Mouse (Mus musculus) embryonic facial prominence, embryonic 12.5 days (tissue): ENCODE data around the gene Gm43951. TPM values are rescaled to one million over a fixed set of nuclear protein-coding genes. Genes with fewer than 3 reads are reported as not detected.

Experiments
- ATAC-seq: fragments of 200-750 bp; cut with Nextera tagmentation; 2 replicates; pipeline ENCODE4 v1.8.0; 2017; ENCODE audit not compliant: insufficient number of reproducible peaks, insufficient read depth, low FRiP score, low TSS enrichment
- H3K27ac ChIP-seq: fragments of 300-500 bp; sonication (generic); 2 replicates; pipeline ENCODE4 v1.5.1; 2016; ENCODE audit warnings: mild to moderate bottlenecking
- H3K27me3 ChIP-seq: fragments of 300-500 bp; sonication (generic); 2 replicates; pipeline ENCODE4 v1.6.1; 2016; ENCODE audit warnings: mild to moderate bottlenecking, moderate library complexity
- H3K36me3 ChIP-seq: fragments of 300-500 bp; sonication (generic); 2 replicates; pipeline ENCODE4 v1.6.1; 2016; ENCODE audit warnings: mild to moderate bottlenecking
- H3K4me1 ChIP-seq: fragments of 300-500 bp; sonication (generic); 2 replicates; pipeline ENCODE4 v1.6.1; 2016
- H3K4me2 ChIP-seq: fragments of 300-500 bp; sonication (generic); replicated peaks from 2 replicates; pipeline ENCODE4 v1.6.1; 2016; ENCODE audit warnings: mild to moderate bottlenecking, moderate library complexity
- H3K4me3 ChIP-seq: fragments of 300-500 bp; sonication (generic); 2 replicates; pipeline ENCODE4 v1.5.1; 2016; ENCODE audit warnings: mild to moderate bottlenecking
- H3K9ac ChIP-seq: fragments of 300-500 bp; sonication (generic); 2 replicates; pipeline ENCODE4 v1.6.1; 2016; ENCODE audit warnings: mild to moderate bottlenecking, moderate library complexity
- H3K9me3 ChIP-seq: fragments of 300-500 bp; sonication (generic); 2 replicates; pipeline ENCODE4 v1.6.1; 2016; ENCODE audit warnings: mild to moderate bottlenecking, moderate library complexity
- whole genome bisulfite sequencing: fragments of 180-500 bp; shearing (Covaris S2); methylation state at CpG from one replicate; pipeline ENCODE4 v1.1.7; 2016; 5-methylcytosine and 5-hydroxymethylcytosine counted together
- polyA plus RNA-seq: library from polyadenylated mRNA; unstranded; fragments of >200 nt; fragmentation: Nextera tagmentation; extraction: Ambion mirVana; gene quantifications from 2 replicates; pipeline ENCODE4 v1.2.1, GENCODE M21; 2016

The Gm43951 gene
- 0.95 and 0.99 TPM in 2 replicates for polyA plus RNA-seq

GRCm38 (mm10) chr11:72206341-72207203 lies at the start of gene Gm43951:
Gene Gm43951, minus strand, starts transcription at chr11:72206840.
- peaks cover 18% of the 10 kb centered on the region for H3K4me1 ChIP-seq
- peak; percentile 19; the same call in 1 of the 2 replicates for ATAC-seq
- H3K36me3 ChIP-seq = peaks cover 22% of the 10 kb centered on the region
- H3K27me3 ChIP-seq = no peaks in the 10 kb centered on the region
- under 1% methylated on average over 43 of the region's 43 CpGs for WGBS
- H3K9ac ChIP-seq = peak within 1 kb of the TSS; percentile 75
- peak within 1 kb of the TSS; percentile 87 for H3K4me2 ChIP-seq
- peak within 1 kb of the TSS; percentile 80 for H3K27ac ChIP-seq
- H3K9me3 ChIP-seq = no peaks in the 10 kb centered on the region
- H3K4me3 ChIP-seq = peak within 1 kb of the TSS; percentile 81

GRCm38 (mm10) chr11:72256441-72256840 lies 49.8 kb upstream of the Gm43951 start:
- Histone ChIP-seq H3K9ac (no peak overlapping the region), H3K36me3 (no peaks in the 10 kb centered on the region), H3K4me2 (no peak overlapping the region), H3K4me1 (no peaks in the 10 kb centered on the region), H3K9me3 (no peaks in the 10 kb centered on the region), H3K27ac (no peak overlapping the region), H3K27me3 (no peaks in the 10 kb centered on the region), H3K4me3 (no peak overlapping the region)
- WGBS = 80% methylated on average over 2 of the region's 2 CpGs
- no peak for ATAC-seq

- no peaks in the 10 kb centered on the region for H3K36me3 ChIP-seq
- no peaks in the 10 kb centered on the region for H3K4me1 ChIP-seq
- H3K27ac ChIP-seq = no peak overlapping the region
- no peaks in the 10 kb centered on the region for H3K9me3 ChIP-seq
- no peaks in the 10 kb centered on the region for H3K27me3 ChIP-seq
- ATAC-seq = no peak
- H3K4me2 ChIP-seq = no peak overlapping the region
- no peak overlapping the region for H3K4me3 ChIP-seq
- 87% methylated on average over 4 of the region's 4 CpGs for WGBS
- H3K9ac ChIP-seq = no peak overlapping the region
These were observed 49.0 kb upstream of the Gm43951 start for GRCm38 (mm10) chr11:72255629-72256028.

- H3K4me1 ChIP-seq = peaks cover 5% of the 10 kb centered on the region; the same call in 1 of the 2 replicates
- H3K27me3 ChIP-seq = no peaks in the 10 kb centered on the region
- whole genome bisulfite sequencing = 54% methylated on average over 8 of the region's 8 CpGs
- no peak overlapping the region for H3K4me2 ChIP-seq
- no peak overlapping the region for H3K4me3 ChIP-seq
- no peak for ATAC-seq
- no peaks in the 10 kb centered on the region for H3K9me3 ChIP-seq
- H3K27ac ChIP-seq = no peak overlapping the region
- no peak overlapping the region for H3K9ac ChIP-seq
- H3K36me3 ChIP-seq = no peaks in the 10 kb centered on the region
These were observed 38.6 kb upstream of the Gm43951 start for GRCm38 (mm10) chr11:72245196-72245753.

- Histone ChIP-seq H3K27ac (no peak overlapping the region), H3K4me3 (no peak overlapping the region), H3K36me3 (no peaks in the 10 kb centered on the region), H3K4me1 (peaks cover 2% of the 10 kb centered on the region; the same call in 1 of the 2 replicates), H3K9ac (no peak overlapping the region), H3K4me2 (no peak overlapping the region), H3K9me3 (no peaks in the 10 kb centered on the region), H3K27me3 (no peaks in the 10 kb centered on the region)
- ATAC-seq = no peak
- 79% methylated on average over 4 of the region's 4 CpGs for WGBS
These were observed 33.6 kb upstream of the Gm43951 start for GRCm38 (mm10) chr11:72240062-72240860.

GRCm38 (mm10) chr11:72234013-72234412 lies 27.4 kb upstream of the Gm43951 start:
- Histone ChIP-seq H3K27ac (no peak overlapping the region), H3K9ac (no peak overlapping the region), H3K4me1 (no peaks in the 10 kb centered on the region), H3K27me3 (no peaks in the 10 kb centered on the region), H3K4me2 (no peak overlapping the region), H3K9me3 (no peaks in the 10 kb centered on the region), H3K36me3 (no peaks in the 10 kb centered on the region), H3K4me3 (no peak overlapping the region)
- ATAC-seq = no peak
- WGBS = 72% methylated on average over 5 of the region's 5 CpGs

GRCm38 (mm10) chr11:72232991-72233390 lies 26.4 kb upstream of the Gm43951 start:
- no peak overlapping the region for H3K4me2 ChIP-seq

GRCm38 (mm10) chr11:72232068-72232467 lies 25.4 kb upstream of the Gm43951 start:
- H3K4me3 ChIP-seq = no peak overlapping the region
- H3K27ac ChIP-seq = no peak overlapping the region
- H3K9me3 ChIP-seq = no peaks in the 10 kb centered on the region
- no peak overlapping the region for H3K4me2 ChIP-seq
- no peak for ATAC-seq
- 84% methylated on average over 7 of the region's 7 CpGs for WGBS
- no peaks in the 10 kb centered on the region for H3K36me3 ChIP-seq
- H3K9ac ChIP-seq = no peak overlapping the region
- H3K27me3 ChIP-seq = no peaks in the 10 kb centered on the region
- no peaks in the 10 kb centered on the region for H3K4me1 ChIP-seq

More at GRCm38 (mm10) chr11:72232991-72233390, 26.4 kb upstream of the Gm43951 start:
- Histone ChIP-seq H3K4me1 (no peaks in the 10 kb centered on the region), H3K9ac (no peak overlapping the region), H3K27ac (no peak overlapping the region), H3K36me3 (no peaks in the 10 kb centered on the region), H3K9me3 (no peaks in the 10 kb centered on the region), H3K27me3 (no peaks in the 10 kb centered on the region), H3K4me3 (no peak overlapping the region)
- 70% methylated on average over 1 of the region's 1 CpGs for WGBS
- no peak for ATAC-seq

- 92% methylated on average over 4 of the region's 4 CpGs for WGBS
- no peak for ATAC-seq
These were observed 21.9 kb upstream of the Gm43951 start for GRCm38 (mm10) chr11:72228513-72228912.

GRCm38 (mm10) chr11:72226901-72227300 lies 20.3 kb upstream of the Gm43951 start:
- Histone ChIP-seq H3K9ac (no peak overlapping the region), H3K9me3 (no peaks in the 10 kb centered on the region), H3K27ac (no peak overlapping the region), H3K4me3 (no peak overlapping the region), H3K36me3 (no peaks in the 10 kb centered on the region; the same call in 1 of the 2 replicates), H3K27me3 (no peaks in the 10 kb centered on the region), H3K4me1 (no peaks in the 10 kb centered on the region), H3K4me2 (no peak overlapping the region)
- ATAC-seq = no peak
- WGBS = 78% methylated on average over 6 of the region's 6 CpGs

More at GRCm38 (mm10) chr11:72228513-72228912, 21.9 kb upstream of the Gm43951 start:
- H3K9ac ChIP-seq = no peak overlapping the region
- no peaks in the 10 kb centered on the region for H3K27me3 ChIP-seq
- H3K36me3 ChIP-seq = no peaks in the 10 kb centered on the region
- H3K4me2 ChIP-seq = no peak overlapping the region
- H3K9me3 ChIP-seq = no peaks in the 10 kb centered on the region
- H3K4me1 ChIP-seq = no peaks in the 10 kb centered on the region
- no peak overlapping the region for H3K4me3 ChIP-seq
- H3K27ac ChIP-seq = no peak overlapping the region

GRCm38 (mm10) chr11:72226020-72226791 lies 19.6 kb upstream of the Gm43951 start:
- Histone ChIP-seq H3K27me3 (no peaks in the 10 kb centered on the region), H3K36me3 (no peaks in the 10 kb centered on the region; the same call in 1 of the 2 replicates), H3K9me3 (no peaks in the 10 kb centered on the region), H3K27ac (no peak overlapping the region), H3K4me1 (no peaks in the 10 kb centered on the region), H3K4me2 (no peak overlapping the region), H3K9ac (no peak overlapping the region), H3K4me3 (no peak overlapping the region)
- ATAC-seq = 0 out of 2 replicates have a peak, but pooled peaks have one; percentile 28
- 37% methylated on average over 10 of the region's 10 CpGs for WGBS
